Mouse (Mus musculus): Measurements from ENCODE around the gene Ppp1r36.

- no peak for TF ChIP-seq POLR2A (IDR thresholded peaks at IDR 0.05; ENCODE audit: extremely low read depth, insufficient read depth, low read length)
- TF ChIP-seq CTCF (IDR thresholded peaks at IDR 0.05; ENCODE audit: extremely low read depth, insufficient read depth, low read length): no peak
Observed at GRCm38 (mm10) chr12:76434111-76434510, 16.8 kb downstream of the Ppp1r36 start.
